Comparison of ENCODE assay signal across 19 mouse cellular contexts in the genomic region with DNA sequence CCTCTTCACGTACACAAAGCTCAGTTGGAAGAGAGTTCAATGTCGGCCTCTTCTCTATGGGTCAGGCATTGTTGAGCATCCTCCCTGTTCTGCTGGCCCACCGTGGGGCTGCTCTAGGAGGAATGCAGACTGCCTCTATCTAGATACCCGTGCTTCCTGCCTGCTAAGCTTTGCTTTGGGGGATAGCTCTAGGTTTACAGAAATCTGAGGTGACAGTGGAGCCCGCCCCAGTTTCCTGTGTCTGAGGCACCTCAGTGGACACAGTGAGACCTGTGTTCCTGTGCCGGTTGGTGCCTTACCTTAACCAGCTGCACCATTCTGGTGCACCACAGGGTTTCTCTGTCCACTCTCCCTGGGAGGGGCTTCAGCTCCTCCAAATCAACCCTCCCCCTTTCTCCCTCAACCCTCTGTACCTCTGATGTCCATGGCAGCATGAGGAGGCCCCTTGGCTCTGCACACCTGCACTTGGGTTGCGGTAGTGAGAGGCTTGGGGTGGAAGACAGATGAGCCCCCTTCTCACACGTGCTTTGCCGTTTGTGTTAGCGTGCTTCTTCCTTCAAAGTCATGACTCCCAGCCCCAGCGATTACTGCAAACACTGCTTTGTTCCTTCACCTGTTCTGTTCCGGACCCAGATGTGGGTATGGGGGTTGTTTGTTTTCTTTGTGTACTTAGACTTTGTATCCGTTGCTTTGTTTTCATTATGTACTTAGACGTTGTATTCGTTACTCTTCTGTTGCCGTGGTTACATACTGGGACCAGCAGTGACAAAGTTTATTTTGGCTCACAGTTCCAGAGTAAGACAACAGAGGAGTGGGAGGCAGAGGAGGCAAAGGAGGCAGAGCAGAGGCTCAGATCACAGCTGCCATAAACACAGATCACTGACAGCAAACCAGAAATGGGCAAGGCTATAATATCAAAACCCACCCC.
DNase-seq lines count a peak whose midpoint lies in the region; ATAC-seq and TF ChIP-seq lines count a peak whose summit lies in the region.
"Had no signal": no experiment of that assay in that cellular context is flagged by ENCODE, and none has a peak within 500 bp of the region (broad histone marks: within the 10 kb centered on the region; RNA-seq: fewer than 3 reads in every experiment).

No protein-coding gene starts in this region.

- peak overlapping the region; percentile 33 for H3K27ac ChIP-seq in forebrain, embryonic 13.5 days
- H3K27ac ChIP-seq in forebrain, embryonic 11.5 days (ENCODE audit: low read depth, low read length), result no peak overlapping the region
- peak overlapping the region; percentile 18; the same call in 1 of the 2 replicates for H3K27ac ChIP-seq in midbrain, embryonic 10.5 days (replicated peaks)
- H3K27ac ChIP-seq in midbrain, embryonic 14.5 days (replicated peaks; ENCODE audit: low read depth, low read length), result no peak overlapping the region
- H3K27ac ChIP-seq in liver, embryonic 14.5 days, result no peak overlapping the region
- H3K27ac ChIP-seq in kidney, adult 2 months (ENCODE audit: insufficient read depth, low read depth, low read length), result no peak overlapping the region
- H3K27ac ChIP-seq: gastrocnemius, adult 2 months; hindbrain, embryonic 12.5 days; layer of hippocampus, adult 2 months; left cerebral cortex, adult 2 months; limb, embryonic 13.5 days; midbrain, embryonic 13.5 days had no signal

- no peak overlapping the region for H3K4me3 ChIP-seq in forebrain, embryonic 13.5 days
- H3K4me3 ChIP-seq in forebrain, embryonic 11.5 days (ENCODE audit: low read depth, low read length), result no peak overlapping the region
- H3K4me3 ChIP-seq in midbrain, embryonic 10.5 days, result no peak overlapping the region
- H3K4me3 ChIP-seq in midbrain, embryonic 14.5 days (replicated peaks; ENCODE audit: low read depth, low read length), result no peak overlapping the region
- no peak overlapping the region for H3K4me3 ChIP-seq in liver, embryonic 14.5 days (ENCODE audit: insufficient read depth in 1 of 2, low read depth in 2 of 2, low read length in 2 of 2)
- H3K4me3 ChIP-seq in kidney, adult 2 months (ENCODE audit: insufficient read depth, low read depth, low read length), result no peak overlapping the region
- H3K4me3 ChIP-seq: gastrocnemius, adult 2 months; hindbrain, embryonic 12.5 days; layer of hippocampus, adult 2 months; left cerebral cortex, adult 2 months; limb, embryonic 13.5 days; midbrain, embryonic 13.5 days had no signal

- H3K9me3 ChIP-seq in forebrain, embryonic 13.5 days (replicated peaks), result no peaks in the 10 kb centered on the region
- H3K9me3 ChIP-seq in forebrain, embryonic 11.5 days (ENCODE audit: control insufficient read depth, low read length), result no peaks in the 10 kb centered on the region
- H3K9me3 ChIP-seq in midbrain, embryonic 10.5 days (replicated peaks), result no peaks in the 10 kb centered on the region
- H3K9me3 ChIP-seq in midbrain, embryonic 14.5 days (ENCODE audit: control insufficient read depth, low read length), result no peaks in the 10 kb centered on the region
- H3K9me3 ChIP-seq in liver, embryonic 14.5 days (ENCODE audit: control insufficient read depth, low read length), result no peaks in the 10 kb centered on the region
- H3K9me3 ChIP-seq: G1E; hindbrain, embryonic 12.5 days; limb, embryonic 13.5 days; midbrain, embryonic 13.5 days had no signal

- peaks cover 14% of the 10 kb centered on the region for H3K4me1 ChIP-seq in forebrain, embryonic 13.5 days
- H3K4me1 ChIP-seq in forebrain, embryonic 11.5 days (replicated peaks; ENCODE audit: control insufficient read depth, insufficient read depth, low read length), result peaks cover 4% of the 10 kb centered on the region; the same call in 1 of the 2 replicates
- H3K4me1 ChIP-seq in midbrain, embryonic 10.5 days, result peaks cover 27% of the 10 kb centered on the region
- 0 out of 2 replicates have a peak, but pooled peaks cover 3% of the 10 kb centered on the region for H3K4me1 ChIP-seq in midbrain, embryonic 14.5 days (ENCODE audit: control insufficient read depth, insufficient read depth, low read length)
- H3K4me1 ChIP-seq in liver, embryonic 14.5 days (replicated peaks; ENCODE audit: control insufficient read depth in 2 of 2, insufficient read depth in 2 of 2, low read length in 1 of 2), result peaks cover 0 to 2% of the 10 kb centered on the region in 2 experiments; a peak in 2 of 4 replicates
- H3K4me1 ChIP-seq in kidney, adult 2 months (ENCODE audit: control insufficient read depth, insufficient read depth, low read length), result no peaks in the 10 kb centered on the region

- H3K9ac ChIP-seq in forebrain, embryonic 13.5 days, result no peak overlapping the region
- H3K9ac ChIP-seq in forebrain, embryonic 11.5 days (ENCODE audit: low read length), result no peak overlapping the region
- no peak overlapping the region for H3K9ac ChIP-seq in midbrain, embryonic 14.5 days (replicated peaks; ENCODE audit: low read length)
- no peak overlapping the region for H3K9ac ChIP-seq in liver, embryonic 14.5 days (replicated peaks)
- H3K9ac ChIP-seq: hindbrain, embryonic 12.5 days; limb, embryonic 13.5 days; midbrain, embryonic 13.5 days had no signal

- TF ChIP-seq EP300 in liver, embryonic 14.5 days (IDR thresholded peaks at IDR 0.05; ENCODE audit: low read depth), result no peak

- DNase-seq in forebrain, embryonic 11.5 days (ENCODE audit: low spot score), result no peak
- no peak for DNase-seq in midbrain, embryonic 10.5 days (ENCODE audit: low spot score)
- no peak for DNase-seq in midbrain, embryonic 14.5 days
- no peak for DNase-seq in liver, embryonic 14.5 days (ENCODE audit: low read depth in 3 of 3, low spot score in 3 of 3)
- DNase-seq in thymus, postnatal 14 days, result peak; percentile 82
- no peak for DNase-seq in cerebellum, postnatal 14 days
- no peak for DNase-seq in kidney, adult 2 months
- DNase-seq: adrenal gland, postnatal 25 days; cerebellum, postnatal 36 days; gastrocnemius, adult 2 months; kidney, adult 18-20 months; right cerebral cortex, postnatal 14 days had no signal

- ATAC-seq in forebrain, embryonic 13.5 days, result no peak
- ATAC-seq in forebrain, embryonic 11.5 days (replicated peaks; ENCODE audit: low FRiP score), result no peak
- ATAC-seq in midbrain, embryonic 14.5 days (ENCODE audit: low FRiP score, low TSS enrichment), result no peak
- 0 out of 2 replicates have a peak, but pooled peaks have one; percentile 26 for ATAC-seq in liver, embryonic 14.5 days (ENCODE audit: insufficient read depth)
- ATAC-seq: midbrain, embryonic 13.5 days had no signal

- no peaks in the 10 kb centered on the region for H3K36me3 ChIP-seq in forebrain, embryonic 13.5 days (ENCODE audit: poor library complexity, severe bottlenecking)
- no peaks in the 10 kb centered on the region for H3K36me3 ChIP-seq in forebrain, embryonic 11.5 days (ENCODE audit: control insufficient read depth, insufficient read depth, low read length)
- peaks cover 11% of the 10 kb centered on the region; the same call in 1 of the 2 replicates for H3K36me3 ChIP-seq in midbrain, embryonic 10.5 days
- H3K36me3 ChIP-seq in midbrain, embryonic 14.5 days (ENCODE audit: control insufficient read depth, insufficient read depth, low read length), result no peaks in the 10 kb centered on the region
- no peaks in the 10 kb centered on the region; the same call in 1 of the 2 replicates for H3K36me3 ChIP-seq in liver, embryonic 14.5 days (replicated peaks; ENCODE audit: control insufficient read depth, insufficient read depth, low read depth)
- H3K36me3 ChIP-seq in kidney, adult 2 months (ENCODE audit: control insufficient read depth, insufficient read depth, low read length), result no peaks in the 10 kb centered on the region

- 70% methylated on average over 16 of the region's 16 CpGs for WGBS in forebrain, embryonic 13.5 days
- WGBS in forebrain, embryonic 11.5 days, result 78% methylated on average over 16 of the region's 16 CpGs
- 77% methylated on average over 16 of the region's 16 CpGs for WGBS in midbrain, embryonic 10.5 days
- 84% methylated on average over 16 of the region's 16 CpGs for WGBS in midbrain, embryonic 14.5 days
- 74% methylated on average over 16 of the region's 16 CpGs for WGBS in liver, embryonic 14.5 days (ENCODE audit: insufficient replicate concordance)
- WGBS in kidney, adult 2 months, result 59% methylated on average over 16 of the region's 16 CpGs

- TF ChIP-seq POLR2A in kidney, adult 2 months (IDR thresholded peaks at IDR 0.05; ENCODE audit: low read depth, low read length), result no peak

- no peaks in the 10 kb centered on the region for H3K27me3 ChIP-seq in forebrain, embryonic 13.5 days
- H3K27me3 ChIP-seq in forebrain, embryonic 11.5 days (ENCODE audit: control insufficient read depth, insufficient read depth, low read length), result no peaks in the 10 kb centered on the region
- H3K27me3 ChIP-seq in midbrain, embryonic 10.5 days (ENCODE audit: low read depth, poor library complexity, severe bottlenecking), result no peaks in the 10 kb centered on the region
- H3K27me3 ChIP-seq in midbrain, embryonic 14.5 days (ENCODE audit: control insufficient read depth, insufficient read depth, low read length), result no peaks in the 10 kb centered on the region
- H3K27me3 ChIP-seq in liver, embryonic 14.5 days (ENCODE audit: control insufficient read depth, insufficient read depth, low read length), result no peaks in the 10 kb centered on the region
- no peaks in the 10 kb centered on the region for H3K27me3 ChIP-seq in kidney, adult 2 months (replicated peaks; ENCODE audit: control insufficient read depth, insufficient read depth, low read length)
- H3K27me3 ChIP-seq: hindbrain, embryonic 12.5 days; limb, embryonic 13.5 days; midbrain, embryonic 13.5 days had no signal

- H3K4me2 ChIP-seq in forebrain, embryonic 13.5 days, result no peak overlapping the region
- no peak overlapping the region for H3K4me2 ChIP-seq in forebrain, embryonic 11.5 days (ENCODE audit: low read depth, low read length, severe bottlenecking)
- H3K4me2 ChIP-seq in midbrain, embryonic 14.5 days (ENCODE audit: low read length), result no peak overlapping the region
- no peak overlapping the region for H3K4me2 ChIP-seq in liver, embryonic 14.5 days (ENCODE audit: low read depth)
- H3K4me2 ChIP-seq: hindbrain, embryonic 12.5 days; limb, embryonic 13.5 days; midbrain, embryonic 13.5 days had no signal

- no peak for TF ChIP-seq CTCF in liver, embryonic 14.5 days (IDR thresholded peaks at IDR 0.05; ENCODE audit: low read depth)
- no peak for TF ChIP-seq CTCF in kidney, adult 2 months (conservative IDR thresholded peaks at IDR 0.05; ENCODE audit: insufficient read depth, insufficient read length, low read depth, low read length)

Comparison
In these comparisons a context has a peak if more than half of its experiments do, and no peak if none do; other contexts are left out.
1. H3K27ac ChIP-seq: peak in forebrain, embryonic 13.5 days (single experiment) and midbrain, embryonic 10.5 days (single experiment); none in forebrain, embryonic 11.5 days (single experiment), midbrain, embryonic 14.5 days (single experiment), liver, embryonic 14.5 days (single experiment) and kidney, adult 2 months (single experiment).